Mouse (Mus musculus) stomach, embryonic 14.5 days (tissue): Measurements from ENCODE around the gene Mylk3. TPM values are rescaled to one million over a fixed set of nuclear protein-coding genes. Genes with fewer than 3 reads are reported as not detected.
A peak's percentile ranks its signal among the peaks of the same experiment; 100 is the strongest.

ENCODE experiments used
- ATAC-seq: fragments of 200-750 bp; cut with Nextera tagmentation; 2 replicates; pipeline ENCODE4 v1.8.0; 2017; ENCODE audit warnings: low read depth, moderate TSS enrichment; ENCODE audit not compliant: insufficient number of reproducible peaks, insufficient read depth, low FRiP score
- H3K27ac ChIP-seq: fragments of 300-500 bp; sonication (generic); 2 replicates; pipeline ENCODE4 v1.5.1; 2014; ENCODE audit warnings: mild to moderate bottlenecking, low read length, moderate library complexity, mixed read lengths
- H3K27me3 ChIP-seq: fragments of 300-500 bp; sonication (generic); 2 replicates; pipeline ENCODE4 v1.6.1; 2014; ENCODE audit warnings: low read length, control low read depth, mixed read lengths; ENCODE audit not compliant: control insufficient read depth, insufficient read depth
- H3K36me3 ChIP-seq: fragments of 300-500 bp; sonication (generic); 2 replicates; pipeline ENCODE4 v1.6.1; 2014; ENCODE audit warnings: mild to moderate bottlenecking, control low read depth, low read length, moderate library complexity, mixed read lengths; ENCODE audit not compliant: control insufficient read depth, insufficient read depth
- H3K4me1 ChIP-seq: fragments of 300-500 bp; sonication (generic); 2 replicates; pipeline ENCODE4 v1.6.1; 2014; ENCODE audit warnings: low read length, control low read depth, mixed read lengths; ENCODE audit not compliant: control insufficient read depth, insufficient read depth
- H3K4me2 ChIP-seq: fragments of 300-500 bp; sonication (generic); replicated peaks from 2 replicates; pipeline ENCODE4 v1.6.1; 2014; ENCODE audit warnings: low read depth, low read length, control low read depth
- H3K4me3 ChIP-seq: fragments of 300-500 bp; sonication (generic); 2 replicates; pipeline ENCODE4 v1.5.1; 2014; ENCODE audit warnings: low read depth, low read length, control low read depth
- H3K9ac ChIP-seq: fragments of 300-500 bp; sonication (generic); replicated peaks from 2 replicates; pipeline ENCODE4 v1.6.1; 2014; ENCODE audit warnings: low read depth, mild to moderate bottlenecking, control low read depth, low read length, moderate library complexity, mixed read lengths
- H3K9me3 ChIP-seq: fragments of 300-500 bp; sonication (generic); 2 replicates; pipeline ENCODE4 v1.6.1; 2016; ENCODE audit warnings: low read depth, low read length, control low read depth; ENCODE audit not compliant: control insufficient read depth
- WGBS: fragments of 180-500 bp; shearing (Covaris S2); extraction: QIAGEN DNeasy Blood & Tissue Kit; methylation state at CpG from one replicate; pipeline ENCODE4 v1.1.7; 2014; 5-methylcytosine and 5-hydroxymethylcytosine counted together
- polyA plus RNA-seq: library from polyadenylated mRNA; unstranded; fragments of >200 nt; fragmentation: Nextera tagmentation; extraction: Ambion mirVana; gene quantifications from 2 replicates; pipeline ENCODE4 v1.2.1, GENCODE M21; 2014

Gene Mylk3
- polyA plus RNA-seq, 1 experiment from 2014 or later, result 0.55 TPM

DNA sequence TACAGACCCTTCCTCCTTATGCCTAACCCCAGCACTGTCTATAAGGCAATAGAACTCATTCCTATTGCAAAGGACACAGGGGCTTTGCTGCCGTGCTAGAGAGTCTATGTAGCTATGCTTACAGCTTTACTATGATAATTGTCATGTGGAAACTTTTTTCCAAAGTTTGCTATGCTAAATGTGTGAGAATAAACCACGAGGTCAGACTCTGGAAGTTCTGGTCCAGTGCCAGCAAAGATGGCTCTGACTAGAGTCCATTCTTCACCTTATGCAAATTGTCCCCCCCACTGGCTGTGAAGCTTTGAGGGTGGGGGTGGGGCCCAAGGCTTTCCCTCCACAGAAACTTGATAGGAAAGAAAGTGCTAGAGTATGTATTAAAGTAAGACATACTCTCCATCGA, 9.6 kb downstream of the Mylk3 start:
- peaks cover 20% of the 10 kb centered on the region; the same call in 1 of the 2 replicates for H3K4me1 ChIP-seq
- ATAC-seq, result no peak
- H3K27ac ChIP-seq, result no peak overlapping the region
- no peak overlapping the region for H3K4me2 ChIP-seq
- H3K9me3 ChIP-seq, result no peaks in the 10 kb centered on the region
- no peaks in the 10 kb centered on the region for H3K36me3 ChIP-seq
- WGBS, result 51% methylated on average over 3 of the region's 3 CpGs
- H3K9ac ChIP-seq, result no peak overlapping the region
- no peak overlapping the region for H3K4me3 ChIP-seq
- no peaks in the 10 kb centered on the region for H3K27me3 ChIP-seq

DNA sequence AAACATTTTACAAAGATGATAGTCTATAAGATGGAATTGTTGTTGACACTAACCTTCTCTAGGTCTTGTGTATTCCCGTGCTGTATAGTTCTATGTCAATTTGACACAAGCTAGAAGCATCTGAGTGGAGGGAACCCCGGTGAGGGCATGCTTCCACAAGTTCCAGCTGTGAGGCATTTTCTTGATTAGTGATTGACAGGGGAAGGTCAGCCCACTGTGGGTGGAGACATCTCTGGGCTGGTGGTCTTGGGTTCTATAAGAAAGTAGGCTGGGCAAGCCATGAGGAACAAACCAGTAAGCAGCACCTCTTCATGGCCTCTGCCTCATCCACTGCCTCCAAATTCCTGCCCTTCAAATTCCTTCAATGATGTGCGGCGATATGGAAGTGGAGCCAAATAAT, 11.9 kb downstream of the Mylk3 start:
- Histone ChIP-seq H3K36me3 (no peaks in the 10 kb centered on the region), H3K9ac (no peak overlapping the region), H3K4me2 (no peak overlapping the region), H3K9me3 (no peaks in the 10 kb centered on the region), H3K27ac (no peak overlapping the region), H3K4me3 (no peak overlapping the region), H3K27me3 (no peaks in the 10 kb centered on the region), H3K4me1 (0 out of 2 replicates have a peak, but pooled peaks cover 2% of the 10 kb centered on the region)
- ATAC-seq, result no peak
- WGBS, result 37% methylated on average over 4 of the region's 4 CpGs

DNA sequence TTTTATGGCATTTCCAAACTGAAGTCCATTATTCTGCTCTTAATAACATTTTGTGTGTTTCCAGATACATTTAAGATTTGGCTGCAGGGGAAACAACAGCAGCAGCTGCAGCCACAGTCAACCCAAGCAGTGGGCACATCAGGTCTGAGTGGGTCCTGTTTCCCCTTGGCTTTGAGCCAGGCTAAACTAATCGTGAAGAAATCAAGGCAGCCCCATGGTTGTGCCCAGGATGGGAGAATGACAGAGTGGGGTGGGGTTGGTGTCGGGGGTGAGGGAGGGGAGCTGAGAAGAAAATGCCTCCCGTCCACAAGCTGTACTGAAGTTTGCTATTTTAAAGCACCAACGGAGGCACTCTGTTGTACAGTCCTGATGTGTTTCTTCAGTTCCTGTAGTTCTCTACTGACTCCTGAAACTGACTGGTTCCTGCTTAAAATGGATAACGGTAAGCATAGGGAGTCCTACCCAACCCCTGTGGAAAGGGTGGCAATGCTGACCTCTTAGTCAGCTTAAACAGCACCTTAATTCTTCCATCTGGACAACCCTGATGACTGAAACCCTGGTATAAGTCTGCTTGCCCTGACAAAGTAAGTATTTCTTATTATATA, 12.6 kb downstream of the Mylk3 start:
- no peak for ATAC-seq
- Histone ChIP-seq H3K4me3 (no peak overlapping the region), H3K4me2 (no peak overlapping the region), H3K36me3 (no peaks in the 10 kb centered on the region), H3K27ac (no peak overlapping the region; the same call in 1 of the 2 replicates), H3K27me3 (no peaks in the 10 kb centered on the region), H3K9me3 (no peaks in the 10 kb centered on the region), H3K4me1 (0 out of 2 replicates have a peak, but pooled peaks cover 2% of the 10 kb centered on the region), H3K9ac (no peak overlapping the region)
- 49% methylated on average over 5 of the region's 5 CpGs for WGBS

DNA sequence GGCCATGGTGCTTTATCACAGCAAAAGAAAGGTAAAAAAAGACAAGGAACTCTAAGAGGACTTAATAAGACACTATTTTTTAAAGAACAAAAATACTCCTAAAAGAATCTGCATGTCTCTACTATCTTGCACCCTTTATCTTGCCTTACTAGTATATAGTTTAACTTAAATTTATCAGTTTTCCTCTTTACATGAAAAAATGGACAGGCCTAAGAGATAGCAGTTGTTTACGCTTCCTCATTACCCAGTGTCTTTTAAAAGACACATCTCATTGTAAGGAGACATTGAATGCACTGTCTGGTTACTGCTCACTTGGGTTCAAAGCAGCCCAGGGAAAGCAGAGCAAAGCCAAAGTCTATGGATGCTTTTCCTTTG, 13.7 kb downstream of the Mylk3 start:
- no peak for ATAC-seq

DNA sequence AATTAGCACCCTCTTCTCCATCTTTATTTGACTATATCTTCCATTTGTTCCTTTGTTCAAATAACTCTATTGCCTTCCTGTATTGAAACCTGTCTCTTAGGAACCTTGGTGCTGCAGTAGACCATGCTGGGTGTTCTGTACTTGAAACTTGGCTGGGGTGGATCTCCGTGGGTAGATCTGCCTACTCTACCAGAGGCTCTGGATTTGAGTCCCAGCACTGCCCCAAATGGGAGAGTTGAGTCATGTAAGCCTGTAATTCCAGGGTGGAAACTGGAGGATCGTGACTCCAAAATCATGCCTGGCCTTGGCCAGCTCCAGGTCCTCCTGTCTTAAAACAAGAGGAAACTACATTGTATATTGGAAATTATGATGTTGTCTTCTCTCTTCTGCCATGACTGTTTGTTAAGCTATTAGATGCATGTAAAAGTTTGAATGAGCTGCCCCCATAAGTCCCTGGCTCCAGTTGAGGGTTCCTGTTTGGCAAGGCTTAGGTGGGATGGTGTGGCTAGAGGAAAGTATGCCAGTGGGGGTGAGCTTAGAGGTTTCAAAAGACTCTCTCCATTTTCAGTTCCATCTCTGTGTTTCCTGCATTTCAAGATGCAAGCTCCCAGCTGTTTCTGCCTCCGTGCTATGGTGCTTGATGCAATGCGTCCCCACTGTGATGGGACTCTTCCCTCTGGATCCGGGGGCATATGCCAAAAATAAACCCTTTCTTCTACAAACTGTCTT, 14.2 kb downstream of the Mylk3 start:
- Histone ChIP-seq H3K9me3 (no peaks in the 10 kb centered on the region), H3K36me3 (no peaks in the 10 kb centered on the region), H3K27me3 (no peaks in the 10 kb centered on the region), H3K4me2 (no peak overlapping the region), H3K4me3 (no peak overlapping the region), H3K9ac (no peak overlapping the region), H3K4me1 (0 out of 2 replicates have a peak, but pooled peaks cover 2% of the 10 kb centered on the region), H3K27ac (no peak overlapping the region)
- ATAC-seq, result no peak
- WGBS, result 68% methylated on average over 5 of the region's 5 CpGs

More for the DNA sequence above, 13.7 kb downstream of the Mylk3 start:
- no peaks in the 10 kb centered on the region for H3K36me3 ChIP-seq
- H3K27ac ChIP-seq, result no peak overlapping the region
- no peak overlapping the region for H3K4me3 ChIP-seq
- no peaks in the 10 kb centered on the region for H3K9me3 ChIP-seq
- no peak overlapping the region for H3K4me2 ChIP-seq
- no peak overlapping the region for H3K9ac ChIP-seq
- 98% methylated on average over 1 of the region's 1 CpGs for WGBS
- 0 out of 2 replicates have a peak, but pooled peaks cover 2% of the 10 kb centered on the region for H3K4me1 ChIP-seq
- H3K27me3 ChIP-seq, result no peaks in the 10 kb centered on the region

DNA sequence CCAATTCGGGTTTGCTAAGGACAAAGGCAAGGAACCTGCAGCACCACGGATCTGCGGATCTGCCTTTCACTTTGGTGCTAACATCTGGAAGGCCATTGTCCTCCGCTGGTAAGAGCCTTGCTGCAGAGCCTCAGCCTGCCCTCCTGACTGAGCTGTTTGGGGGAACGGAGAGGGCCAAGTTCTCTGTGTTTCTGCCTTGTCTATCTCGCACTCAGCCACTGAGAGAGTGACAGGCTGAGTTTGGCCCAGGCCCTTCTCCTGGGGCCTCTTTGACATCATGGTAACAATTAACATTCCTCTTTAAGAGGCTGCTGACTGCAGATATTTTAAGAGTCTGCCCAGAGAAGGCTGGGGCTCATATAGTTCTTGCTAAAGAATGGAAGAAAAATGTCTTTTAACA, 21.0 kb downstream of the Mylk3 start:
- Histone ChIP-seq H3K4me3 (no peak overlapping the region), H3K27me3 (no peaks in the 10 kb centered on the region), H3K36me3 (no peaks in the 10 kb centered on the region), H3K27ac (peak overlapping the region; percentile 33; the same call in 1 of the 2 replicates), H3K4me1 (no peaks in the 10 kb centered on the region), H3K4me2 (no peak overlapping the region), H3K9ac (no peak overlapping the region), H3K9me3 (no peaks in the 10 kb centered on the region)
- no peak for ATAC-seq
- 46% methylated on average over 6 of the region's 6 CpGs for WGBS

DNA sequence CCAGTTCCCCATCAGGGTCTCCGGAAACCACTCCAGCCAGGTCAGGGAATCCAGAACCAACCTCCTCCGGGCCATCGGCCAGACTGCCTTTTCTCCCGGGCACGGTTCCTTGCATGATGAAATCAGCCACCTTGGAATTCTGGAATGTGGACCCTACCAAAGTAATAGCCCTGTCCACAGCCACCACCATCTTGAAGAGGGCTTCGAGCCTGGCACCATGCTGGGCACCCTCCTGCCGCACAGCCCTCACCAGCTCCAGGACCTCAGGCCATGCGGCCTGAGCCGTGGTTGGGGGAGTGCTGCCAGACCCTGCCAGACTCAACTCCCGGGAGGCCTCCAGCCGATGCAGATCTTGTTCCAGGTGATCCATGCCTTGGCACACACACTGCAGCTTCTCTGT, 21.5 kb downstream of the Mylk3 start:
- WGBS, result 83% methylated on average over 11 of the region's 11 CpGs
- H3K36me3 ChIP-seq, result no peaks in the 10 kb centered on the region
- no peak overlapping the region for H3K4me3 ChIP-seq
- H3K9ac ChIP-seq, result no peak overlapping the region
- no peak overlapping the region for H3K4me2 ChIP-seq
- ATAC-seq, result no peak
- no peak overlapping the region; the same call in 1 of the 2 replicates for H3K27ac ChIP-seq
- no peaks in the 10 kb centered on the region for H3K27me3 ChIP-seq
- H3K4me1 ChIP-seq, result no peaks in the 10 kb centered on the region
- H3K9me3 ChIP-seq, result no peaks in the 10 kb centered on the region

DNA sequence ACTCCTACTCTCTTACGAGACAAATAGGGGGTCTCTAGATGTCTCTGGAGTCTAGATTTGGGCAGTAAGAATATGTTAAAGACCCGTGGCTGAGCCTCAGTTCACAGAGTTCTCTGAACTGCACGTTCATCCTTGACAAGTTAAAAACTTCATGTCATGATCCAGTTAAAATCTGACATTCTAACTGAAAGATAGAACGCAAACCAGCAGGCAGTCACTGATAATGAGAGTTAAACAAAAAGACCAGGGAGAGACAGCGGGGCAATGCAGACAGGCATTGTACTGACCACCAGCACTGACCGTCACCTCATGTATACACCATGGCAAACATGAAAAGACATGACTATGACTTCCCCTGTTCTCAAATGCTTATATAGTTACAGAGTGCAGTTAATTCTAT, 22.7 kb downstream of the Mylk3 start:
- Histone ChIP-seq H3K27ac (no peak overlapping the region), H3K4me3 (no peak overlapping the region), H3K4me2 (no peak overlapping the region), H3K9ac (no peak overlapping the region), H3K9me3 (no peaks in the 10 kb centered on the region), H3K4me1 (no peaks in the 10 kb centered on the region), H3K27me3 (no peaks in the 10 kb centered on the region), H3K36me3 (no peaks in the 10 kb centered on the region)
- ATAC-seq, result no peak
- WGBS, result 75% methylated on average over 6 of the region's 6 CpGs
